In genomic region chr2:11604053-11604452, GRCm38 (mm10) we compare ENCODE assay signal across 8 mouse cellular contexts. TPM values are rescaled to one million over a fixed set of nuclear protein-coding genes. Genes with fewer than 3 reads are reported as not detected.
A peak's percentile ranks its signal among the peaks of the same experiment; 100 is the strongest.
DNase-seq lines count a peak whose midpoint lies in the region; ATAC-seq lines count a peak whose summit lies in the region.

Gene Rbm17 (minus strand): TSS chr2:11604153.

- H3K36me3 ChIP-seq in lung, embryonic 15.5 days = peaks cover 14% of the 10 kb centered on the region
- peaks cover 15% of the 10 kb centered on the region for H3K36me3 ChIP-seq in embryonic facial prominence, embryonic 13.5 days
- H3K36me3 ChIP-seq in heart, embryonic 13.5 days = peaks cover 21% of the 10 kb centered on the region

- ATAC-seq in lung, embryonic 15.5 days (ENCODE audit: borderline replicate concordance, extremely low read depth, low FRiP score, low TSS enrichment) = no peak
- no peak for ATAC-seq in embryonic facial prominence, embryonic 13.5 days (ENCODE audit: insufficient number of reproducible peaks, insufficient read depth, low FRiP score, low TSS enrichment, low read depth)
- no peak for ATAC-seq in heart, embryonic 13.5 days (ENCODE audit: extremely low read depth, insufficient number of reproducible peaks, low FRiP score, low TSS enrichment)
- no peak for ATAC-seq in monocyte, adult 5-6 weeks (replicated peaks; ENCODE audit: insufficient number of reproducible peaks, low FRiP score, low TSS enrichment, poor library complexity, severe bottlenecking)

- H3K4me3 ChIP-seq in lung, embryonic 15.5 days = peak within 1 kb of the TSS; percentile 82
- peak within 1 kb of the TSS; percentile 96 for H3K4me3 ChIP-seq in embryonic facial prominence, embryonic 13.5 days
- peak within 1 kb of the TSS; percentile 86 for H3K4me3 ChIP-seq in heart, embryonic 13.5 days

- H3K27me3 ChIP-seq in lung, embryonic 15.5 days = no peaks in the 10 kb centered on the region
- H3K27me3 ChIP-seq in embryonic facial prominence, embryonic 13.5 days = no peaks in the 10 kb centered on the region
- no peaks in the 10 kb centered on the region for H3K27me3 ChIP-seq in heart, embryonic 13.5 days (replicated peaks)

- no peak for DNase-seq in lung, postnatal 25 days (ENCODE audit: low spot score)
- no peak for DNase-seq in left cerebral cortex, postnatal 10 days (ENCODE audit: extremely low spot score in 1 of 2, low spot score in 2 of 2)
- DNase-seq in ovary, postnatal 14 days (ENCODE audit: low spot score) = no peak
- DNase-seq in urinary bladder, postnatal 25 days (ENCODE audit: low spot score) = no peak

- intact Hi-C loops in left cerebral cortex, postnatal 10 days (cut with DNase I) = loop anchor here (5.0 kb wide), 1 partner anchor 268 kb away; no protein-coding TSS in a partner anchor

- peaks cover 14% of the 10 kb centered on the region for H3K4me1 ChIP-seq in lung, embryonic 15.5 days
- peaks cover 10% of the 10 kb centered on the region for H3K4me1 ChIP-seq in embryonic facial prominence, embryonic 13.5 days
- peaks cover 14% of the 10 kb centered on the region for H3K4me1 ChIP-seq in heart, embryonic 13.5 days

- 83% methylated on average over 5 of the region's 5 CpGs for WGBS in lung, embryonic 15.5 days
- 81% methylated on average over 5 of the region's 5 CpGs for WGBS in embryonic facial prominence, embryonic 13.5 days
- 77% methylated on average over 5 of the region's 5 CpGs for WGBS in heart, embryonic 13.5 days

- no peaks in the 10 kb centered on the region for H3K9me3 ChIP-seq in lung, embryonic 15.5 days
- no peaks in the 10 kb centered on the region for H3K9me3 ChIP-seq in embryonic facial prominence, embryonic 13.5 days
- H3K9me3 ChIP-seq in heart, embryonic 13.5 days = no peaks in the 10 kb centered on the region

- H3K9ac ChIP-seq in lung, embryonic 15.5 days = peak within 1 kb of the TSS; percentile 94
- peak within 1 kb of the TSS; percentile 99 for H3K9ac ChIP-seq in embryonic facial prominence, embryonic 13.5 days
- peak within 1 kb of the TSS; percentile 94 for H3K9ac ChIP-seq in heart, embryonic 13.5 days

- peak within 1 kb of the TSS; percentile 77 for H3K4me2 ChIP-seq in lung, embryonic 15.5 days
- H3K4me2 ChIP-seq in embryonic facial prominence, embryonic 13.5 days = peak within 1 kb of the TSS; percentile 86
- peak within 1 kb of the TSS; percentile 89 for H3K4me2 ChIP-seq in heart, embryonic 13.5 days

- peak within 1 kb of the TSS; percentile 56 for H3K27ac ChIP-seq in lung, embryonic 15.5 days
- peak within 1 kb of the TSS; percentile 86 for H3K27ac ChIP-seq in embryonic facial prominence, embryonic 13.5 days
- peak within 1 kb of the TSS; percentile 56 for H3K27ac ChIP-seq in heart, embryonic 13.5 days (replicated peaks)

RNA-seq across cellular contexts. Expression of gene Rbm17, which starts in this region (rescaled TPM):
- polyA plus RNA-seq in lung, embryonic 15.5 days (2015; fragmentation: Nextera tagmentation; extraction: Ambion mirVana) = 134 and 136 TPM in 2 replicates
- 166 and 170 TPM in 2 replicates for polyA plus RNA-seq in embryonic facial prominence, embryonic 13.5 days (2015; fragmentation: Nextera tagmentation; extraction: Ambion mirVana)
- 83.5 and 85.8 TPM in 2 replicates for polyA plus RNA-seq in heart, embryonic 13.5 days (2015; fragmentation: Nextera tagmentation; extraction: Ambion mirVana)
- total RNA-seq in left cerebral cortex, postnatal 10 days (2021) = 100 to 1,000 TPM in 1 of 2 experiments, 10 to 100 TPM in 1; 97.9 to 109 TPM
- 123 to 141 TPM (median 133 TPM) in 3 replicates for total RNA-seq in monocyte, adult 5-6 weeks (2017)
